Mouse (Mus musculus): ENCODE results near the gene Necab2.

- TF ChIP-seq TAL1 (IDR thresholded peaks at IDR 0.05; ENCODE audit: low read length): no peak
- no peak for TF ChIP-seq GATA1 (IDR thresholded peaks at IDR 0.05; ENCODE audit: low read length)
Measured at GRCm38 (mm10) chr8:119398558-119398957, 48.0 kb upstream of the Necab2 start.
